ENCODE assay signal across 20 mouse cellular contexts in genomic region chr12:32212702-32213101, GRCm38 (mm10). TPM values are rescaled to one million over a fixed set of nuclear protein-coding genes. Genes with fewer than 3 reads are reported as not detected.
DNase-seq lines count a peak whose midpoint lies in the region; ATAC-seq and TF ChIP-seq lines count a peak whose summit lies in the region.
"Had no signal": no experiment of that assay in that cellular context is flagged by ENCODE, and none has a peak within 500 bp of the region (broad histone marks: within the 10 kb centered on the region; RNA-seq: fewer than 3 reads in every experiment).

No protein-coding gene starts in this region.

- H3K9me3 ChIP-seq in lung, postnatal 0 days (ENCODE audit: low read length): no peaks in the 10 kb centered on the region
- no peaks in the 10 kb centered on the region for H3K9me3 ChIP-seq in hindbrain, embryonic 12.5 days (replicated peaks)
- H3K9me3 ChIP-seq: embryonic facial prominence, embryonic 12.5 days; forebrain, embryonic 15.5 days; heart, embryonic 12.5 days; kidney, embryonic 15.5 days; limb, embryonic 15.5 days had no signal

- H3K4me2 ChIP-seq in lung, postnatal 0 days (replicated peaks; ENCODE audit: low read depth, low read length): no peak overlapping the region
- no peak overlapping the region for H3K4me2 ChIP-seq in hindbrain, embryonic 12.5 days (replicated peaks)
- H3K4me2 ChIP-seq: embryonic facial prominence, embryonic 12.5 days; forebrain, embryonic 15.5 days; heart, embryonic 12.5 days; hindbrain, embryonic 14.5 days; kidney, embryonic 15.5 days; limb, embryonic 15.5 days; midbrain, embryonic 11.5 days had no signal

- no peaks in the 10 kb centered on the region for H3K27me3 ChIP-seq in lung, postnatal 0 days (replicated peaks; ENCODE audit: insufficient read depth, low read length)
- no peaks in the 10 kb centered on the region for H3K27me3 ChIP-seq in splenic B cell, adult 2 months (ENCODE audit: control insufficient read depth, insufficient read depth, low read length, poor library complexity, severe bottlenecking)
- H3K27me3 ChIP-seq in hindbrain, embryonic 12.5 days: no peaks in the 10 kb centered on the region
- H3K27me3 ChIP-seq: embryonic facial prominence, embryonic 12.5 days; forebrain, embryonic 15.5 days; heart, embryonic 12.5 days; kidney, embryonic 15.5 days; limb, embryonic 15.5 days had no signal

- ATAC-seq in lung, postnatal 0 days: no peak
- no peak for ATAC-seq in hindbrain, embryonic 12.5 days (ENCODE audit: low FRiP score)
- ATAC-seq: forebrain, embryonic 15.5 days; intestine, embryonic 16.5 days had no signal

- H3K4me3 ChIP-seq in lung, postnatal 0 days (ENCODE audit: low read depth, low read length): no peak overlapping the region
- no peak overlapping the region for H3K4me3 ChIP-seq in hindbrain, embryonic 12.5 days
- H3K4me3 ChIP-seq: embryonic facial prominence, embryonic 12.5 days; forebrain, embryonic 15.5 days; heart, embryonic 12.5 days; kidney, embryonic 15.5 days; limb, embryonic 15.5 days had no signal

- H3K4me1 ChIP-seq in lung, postnatal 0 days (ENCODE audit: insufficient read depth, low read depth, low read length): no peaks in the 10 kb centered on the region
- H3K4me1 ChIP-seq in hindbrain, embryonic 12.5 days: no peaks in the 10 kb centered on the region
- H3K4me1 ChIP-seq: embryonic facial prominence, embryonic 12.5 days; kidney, embryonic 15.5 days; limb, embryonic 15.5 days had no signal

- H3K27ac ChIP-seq in lung, postnatal 0 days (ENCODE audit: low read length): no peak overlapping the region
- H3K27ac ChIP-seq in hindbrain, embryonic 12.5 days: no peak overlapping the region
- H3K27ac ChIP-seq: embryonic facial prominence, embryonic 12.5 days; forebrain, embryonic 15.5 days; hindbrain, embryonic 14.5 days; kidney, embryonic 15.5 days; limb, embryonic 15.5 days; stomach, postnatal 0 days had no signal

- TF ChIP-seq EP300 in lung, postnatal 0 days (IDR thresholded peaks at IDR 0.05): no peak

- 78% methylated on average over 5 of the region's 5 CpGs for WGBS in lung, postnatal 0 days
- WGBS in hindbrain, embryonic 12.5 days: 89% methylated on average over 5 of the region's 5 CpGs

- no peaks in the 10 kb centered on the region for H3K36me3 ChIP-seq in lung, postnatal 0 days (ENCODE audit: insufficient read depth, low read length)
- no peaks in the 10 kb centered on the region for H3K36me3 ChIP-seq in splenic B cell, adult 2 months (ENCODE audit: control insufficient read depth, insufficient read depth, low read length, poor library complexity, severe bottlenecking)
- H3K36me3 ChIP-seq in hindbrain, embryonic 12.5 days: no peaks in the 10 kb centered on the region
- H3K36me3 ChIP-seq: embryonic facial prominence, embryonic 12.5 days; forebrain, embryonic 15.5 days; heart, embryonic 12.5 days; kidney, embryonic 15.5 days; limb, embryonic 15.5 days had no signal

- TF ChIP-seq CTCF in lung, postnatal 0 days (IDR thresholded peaks at IDR 0.05): no peak

- peak; percentile 25 for DNase-seq in lung, postnatal 25 days (ENCODE audit: low spot score)
- no peak for DNase-seq in lung, postnatal 0 days (ENCODE audit: low spot score)
- peak; percentile 41 for DNase-seq in CD4-positive, CD25-positive, alpha-beta regulatory T cell, adult 2 months (ENCODE audit: low read depth, low spot score)
- DNase-seq in induced T-regulatory cell, adult 2 months (ENCODE audit: low read depth): peak; percentile 23
- peak; percentile 92 for DNase-seq in splenic B cell, adult 2 months (ENCODE audit: low read depth, low spot score)
- no peak for DNase-seq in left cerebral cortex, adult 9 months (ENCODE audit: low spot score in 2 of 2)
- DNase-seq in layer of hippocampus, postnatal 14 days (ENCODE audit: low spot score in 2 of 2): no peak
- DNase-seq: cerebellum, adult 8-10 months; heart, postnatal 14 days; right cerebral cortex, adult 18-20 months had no signal

- no peak overlapping the region for H3K9ac ChIP-seq in lung, postnatal 0 days (replicated peaks; ENCODE audit: low read depth)
- H3K9ac ChIP-seq in hindbrain, embryonic 12.5 days: no peak overlapping the region
- H3K9ac ChIP-seq: embryonic facial prominence, embryonic 12.5 days; forebrain, embryonic 15.5 days; heart, embryonic 12.5 days; hindbrain, embryonic 14.5 days; kidney, embryonic 15.5 days; limb, embryonic 15.5 days had no signal

RNA-seq across cellular contexts. Expression of gene Pik3cg, which starts 4.2 kb away (rescaled TPM):
- 2.3 and 2.5 TPM in 2 replicates for polyA plus RNA-seq in lung, postnatal 0 days (2015; fragmentation: Nextera tagmentation; extraction: Ambion mirVana)
- 1 to 10 TPM; 4.5 to 4.6 TPM for total RNA-seq in layer of hippocampus, postnatal 14 days (2021)
- polyA plus RNA-seq in hindbrain, embryonic 12.5 days (2016; fragmentation: Nextera tagmentation; extraction: Ambion mirVana): 1.4 and 1.9 TPM in 2 replicates

Comparison
In these comparisons a context has a peak if more than half of its experiments do, and no peak if none do; other contexts are left out.
1. DNase-seq: peak in lung, postnatal 25 days (single experiment), CD4-positive, CD25-positive, alpha-beta regulatory T cell, adult 2 months (single experiment), induced T-regulatory cell, adult 2 months (single experiment) and splenic B cell, adult 2 months (single experiment); none in lung, postnatal 0 days (single experiment), left cerebral cortex, adult 9 months (0 of 2) and layer of hippocampus, postnatal 14 days (0 of 2).